Mouse (Mus musculus) megakaryocyte, embryonic 14.5 days (primary cell): ENCODE results near the gene Nanog.

Experiments
- FLI1 ChIP-seq: IDR thresholded peaks from 2 replicates; pipeline ENCODE4 v1.6.1; 2012; ENCODE audit warnings: low read length, inconsistent platforms, mixed read lengths
- GATA1 ChIP-seq: IDR thresholded peaks from 3 replicates; pipeline ENCODE4 v1.6.1; 2012; ENCODE audit warnings: mixed read lengths, low read length, inconsistent platforms, borderline replicate concordance

DNA sequence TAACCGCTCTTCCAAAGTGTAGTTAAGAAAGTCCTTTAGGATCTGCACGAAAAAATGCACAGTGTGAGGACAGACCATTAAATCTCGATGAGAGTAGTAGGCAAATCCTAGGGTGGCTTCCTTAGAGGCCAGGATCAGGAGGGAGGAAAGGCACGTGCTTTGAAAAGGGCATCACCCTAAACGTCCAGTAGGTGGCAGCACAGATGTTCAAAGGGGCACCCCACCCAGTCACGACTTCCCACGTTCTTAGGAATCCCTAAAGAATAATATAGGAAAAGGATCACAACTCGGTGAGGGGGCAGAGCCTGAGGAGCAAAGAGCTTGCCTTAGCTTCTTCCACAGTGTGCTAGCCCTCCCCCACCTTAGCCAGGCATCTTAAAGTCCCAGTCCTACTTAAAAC is 32.7 kb downstream of the Nanog start:
- TF ChIP-seq GATA1: no peak
- no peak for TF ChIP-seq FLI1
